Mouse (Mus musculus) heart, postnatal 0 days (tissue): ENCODE measurements around the gene Crlf1.

Experiments
- CTCF ChIP-seq: IDR thresholded peaks from 2 replicates; pipeline ENCODE4 v1.5.1; 2016; ENCODE audit warnings: antibody characterized with exemption, control low read depth, low read depth
- EP300 ChIP-seq: IDR thresholded peaks from 2 replicates; pipeline ENCODE4 v1.6.1; 2016; ENCODE audit warnings: antibody characterized with exemption, low read depth

- TF ChIP-seq CTCF, result no peak
- TF ChIP-seq EP300, result peak; percentile 55; the same call in 1 of the 2 replicates
Observed at GRCm38 (mm10) chr8:70527512-70528181, 34.7 kb downstream of the Crlf1 start, which contains the start of the genes Fkbp8 and Kxd1.
